Mouse (Mus musculus) kidney, postnatal 0 days (tissue): ENCODE results near the gene Acpp. TPM values are rescaled to one million over a fixed set of nuclear protein-coding genes. Genes with fewer than 3 reads are reported as not detected.
A peak's percentile ranks its signal among the peaks of the same experiment; 100 is the strongest.
"Not testable (repeated sequence)": the region's sequence is repeated elsewhere in the genome, so short reads cannot be mapped to it uniquely, and the experiment has no call there.

ENCODE experiments used
- ATAC-seq: fragments of 200-750 bp; cut with Nextera tagmentation; replicated peaks from 2 replicates; pipeline ENCODE4 v1.8.0; 2017; ENCODE audit warnings: low read depth, moderate number of reproducible peaks, moderate TSS enrichment, moderate library complexity; ENCODE audit not compliant: low FRiP score
- DNase-seq: peaks from one replicate; pipeline ENCODE4 v3.0.0-alpha.2; 2016; ENCODE audit warnings: low spot score
- H3K27ac ChIP-seq: fragments of 300-500 bp; sonication (generic); 2 replicates; pipeline ENCODE4 v1.5.1; 2014; ENCODE audit warnings: mild to moderate bottlenecking
- H3K27me3 ChIP-seq: fragments of 300-500 bp; sonication (generic); 2 replicates; pipeline ENCODE4 v1.6.1; 2014; ENCODE audit warnings: low read length, mixed read lengths; ENCODE audit not compliant: insufficient read depth
- H3K36me3 ChIP-seq: fragments of 300-500 bp; sonication (generic); 2 replicates; pipeline ENCODE4 v1.6.1; 2014; ENCODE audit warnings: low read length, mixed read lengths; ENCODE audit not compliant: insufficient read depth
- H3K4me1 ChIP-seq: fragments of 300-500 bp; sonication (generic); replicated peaks from 2 replicates; pipeline ENCODE4 v1.6.1; 2014; ENCODE audit warnings: antibody characterized with exemption, low read length, mixed read lengths; ENCODE audit not compliant: insufficient read depth
- H3K4me2 ChIP-seq: fragments of 300-500 bp; sonication (generic); 2 replicates; pipeline ENCODE4 v1.6.1; 2014; ENCODE audit warnings: mild to moderate bottlenecking, low read length, moderate library complexity, mixed read lengths
- H3K4me3 ChIP-seq: fragments of 300-500 bp; sonication (generic); replicated peaks from 2 replicates; pipeline ENCODE4 v1.5.1; 2014; ENCODE audit warnings: low read depth, low read length
- H3K9ac ChIP-seq: fragments of 300-500 bp; sonication (generic); 2 replicates; pipeline ENCODE4 v1.6.1; 2014; ENCODE audit warnings: low read depth, low read length
- H3K9me3 ChIP-seq: fragments of 300-500 bp; sonication (generic); replicated peaks from 2 replicates; pipeline ENCODE4 v1.6.1; 2016; ENCODE audit warnings: low read length, inconsistent platforms, mixed read lengths
- CTCF ChIP-seq: IDR thresholded peaks from 2 replicates; pipeline ENCODE4 v1.5.1; 2016; ENCODE audit warnings: antibody characterized with exemption, low read depth, mild to moderate bottlenecking, moderate library complexity
- WGBS: fragments of 180-500 bp; shearing (Covaris S2); extraction: QIAGEN DNeasy Blood & Tissue Kit; methylation state at CpG from one replicate; pipeline ENCODE4 v1.1.7; 2014; 5-methylcytosine and 5-hydroxymethylcytosine counted together
- polyA plus RNA-seq: library from polyadenylated mRNA; unstranded; fragments of >200 nt; fragmentation: Nextera tagmentation; extraction: Ambion mirVana; gene quantifications from 2 replicates; pipeline ENCODE4 v1.2.1, GENCODE M21; 2015

Acpp gene
- 1.5 and 2.0 TPM in 2 replicates for polyA plus RNA-seq

- peak; percentile 84 for DNase-seq
- peak within 1 kb of the TSS; percentile 23; the same call in 1 of the 2 replicates for H3K9ac ChIP-seq
- WGBS = 16% methylated on average over 18 of the region's 18 CpGs
These were observed at the start of gene Acpp for GRCm38 (mm10) chr9:104337183-104337931. TSS of gene Acpp (minus strand) at chr9:104337748.

GRCm38 (mm10) chr9:104382571-104383170 lies 45.1 kb upstream of the Acpp start:
- H3K9ac ChIP-seq = no peak overlapping the region
- no peaks in the 10 kb centered on the region for H3K36me3 ChIP-seq
- H3K27me3 ChIP-seq = no peaks in the 10 kb centered on the region
- no peak overlapping the region for H3K4me3 ChIP-seq
- H3K27ac ChIP-seq = no peak overlapping the region
- DNase-seq (no peak), ATAC-seq (no peak)
- no peaks in the 10 kb centered on the region for H3K4me1 ChIP-seq
- no peak for TF ChIP-seq CTCF
- no peaks in the 10 kb centered on the region for H3K9me3 ChIP-seq
- H3K4me2 ChIP-seq = no peak overlapping the region
- 79% methylated on average over 6 of the region's 6 CpGs for WGBS

More at GRCm38 (mm10) chr9:104337183-104337931, at the start of gene Acpp:
- ATAC-seq = peak; percentile 59
- peak; percentile 2; the same call in 1 of the 2 replicates for TF ChIP-seq CTCF
- peak within 1 kb of the TSS; percentile 50 for H3K4me2 ChIP-seq
- H3K27me3 ChIP-seq = no peaks in the 10 kb centered on the region
- H3K4me1 ChIP-seq = no peaks in the 10 kb centered on the region
- no peaks in the 10 kb centered on the region for H3K36me3 ChIP-seq
- H3K27ac ChIP-seq = no peak within 1 kb of the TSS
- no peaks in the 10 kb centered on the region for H3K9me3 ChIP-seq
- peak within 1 kb of the TSS; percentile 8; the same call in 1 of the 2 replicates for H3K4me3 ChIP-seq

GRCm38 (mm10) chr9:104379532-104380162 lies 42.1 kb upstream of the Acpp start:
- WGBS = 67% methylated on average over 9 of the region's 9 CpGs
- no peaks in the 10 kb centered on the region for H3K36me3 ChIP-seq

GRCm38 (mm10) chr9:104375573-104375972 lies 38.0 kb upstream of the Acpp start:
- Histone ChIP-seq H3K4me3 (no peak overlapping the region), H3K27ac (no peak overlapping the region), H3K4me1 (no peaks in the 10 kb centered on the region), H3K9ac (no peak overlapping the region), H3K9me3 (no peaks in the 10 kb centered on the region), H3K4me2 (no peak overlapping the region), H3K27me3 (no peaks in the 10 kb centered on the region), H3K36me3 (no peaks in the 10 kb centered on the region)
- DNase-seq (no peak), ATAC-seq (no peak)
- 20% methylated on average over 3 of the region's 3 CpGs for WGBS
- no peak for TF ChIP-seq CTCF

More at GRCm38 (mm10) chr9:104379532-104380162, 42.1 kb upstream of the Acpp start:
- H3K9me3 ChIP-seq = no peaks in the 10 kb centered on the region
- no peak overlapping the region for H3K4me2 ChIP-seq
- no peaks in the 10 kb centered on the region for H3K4me1 ChIP-seq
- H3K9ac ChIP-seq = no peak overlapping the region
- TF ChIP-seq CTCF = peak; percentile 70
- no peak overlapping the region for H3K4me3 ChIP-seq
- ATAC-seq = no peak
- no peak overlapping the region for H3K27ac ChIP-seq
- DNase-seq = peak; percentile 66
- no peaks in the 10 kb centered on the region for H3K27me3 ChIP-seq

- H3K27me3 ChIP-seq = no peaks in the 10 kb centered on the region
- peak; percentile 52; the same call in 1 of the 2 replicates for ATAC-seq
- H3K36me3 ChIP-seq = no peaks in the 10 kb centered on the region
- peak; percentile 83 for DNase-seq
- H3K4me3 ChIP-seq = no peak overlapping the region
- TF ChIP-seq CTCF = peak; percentile 78
- H3K4me2 ChIP-seq = no peak overlapping the region
- no peak overlapping the region for H3K9ac ChIP-seq
- WGBS = 17% methylated on average over 6 of the region's 6 CpGs
- H3K9me3 ChIP-seq = no peaks in the 10 kb centered on the region
- no peaks in the 10 kb centered on the region for H3K4me1 ChIP-seq
- no peak overlapping the region for H3K27ac ChIP-seq
These were observed 35.7 kb upstream of the Acpp start for GRCm38 (mm10) chr9:104373253-104373652.

GRCm38 (mm10) chr9:104366983-104367382 lies 29.4 kb upstream of the Acpp start:
- H3K4me3 ChIP-seq = no peak overlapping the region

GRCm38 (mm10) chr9:104361951-104362350 lies 24.4 kb upstream of the Acpp start:
- H3K27me3 ChIP-seq, DNase-seq, ATAC-seq, H3K4me2 ChIP-seq, H3K4me1 ChIP-seq, H3K27ac ChIP-seq, H3K4me3 ChIP-seq, H3K9ac ChIP-seq, H3K9me3 ChIP-seq, H3K36me3 ChIP-seq: not testable (repeated sequence)
- 88% methylated on average over 1 of the region's 1 CpGs for WGBS

More at GRCm38 (mm10) chr9:104366983-104367382, 29.4 kb upstream of the Acpp start:
- TF ChIP-seq CTCF = no peak; the same call in 1 of the 2 replicates
- no peak overlapping the region for H3K4me2 ChIP-seq
- H3K9ac ChIP-seq = no peak overlapping the region
- DNase-seq (no peak), ATAC-seq (no peak)
- H3K4me1 ChIP-seq = no peaks in the 10 kb centered on the region
- H3K27me3 ChIP-seq = no peaks in the 10 kb centered on the region
- no peaks in the 10 kb centered on the region for H3K36me3 ChIP-seq
- WGBS = 73% methylated on average over 2 of the region's 2 CpGs
- H3K9me3 ChIP-seq = no peaks in the 10 kb centered on the region
- H3K27ac ChIP-seq = no peak overlapping the region
